Mouse (Mus musculus) intestine, postnatal 0 days (tissue): Measurements from ENCODE around the gene Helq. TPM values are rescaled to one million over a fixed set of nuclear protein-coding genes. Genes with fewer than 3 reads are reported as not detected.

ENCODE experiments used
- ATAC-seq: fragments of 200-750 bp; cut with Nextera tagmentation; 2 replicates; pipeline ENCODE4 v1.8.0; 2017; ENCODE audit warnings: mild to moderate bottlenecking, moderate TSS enrichment, moderate library complexity
- H3K27ac ChIP-seq: fragments of 300-500 bp; sonication (generic); 2 replicates; pipeline ENCODE4 v1.5.1; 2014; ENCODE audit warnings: mild to moderate bottlenecking, low read depth, low read length, moderate library complexity
- H3K27me3 ChIP-seq: fragments of 300-500 bp; sonication (generic); replicated peaks from 2 replicates; pipeline ENCODE4 v1.6.1; 2014; ENCODE audit warnings: low read length, mixed read lengths; ENCODE audit not compliant: control insufficient read depth, insufficient read depth
- H3K36me3 ChIP-seq: fragments of 300-500 bp; sonication (generic); 2 replicates; pipeline ENCODE4 v1.6.1; 2014; ENCODE audit warnings: mild to moderate bottlenecking, moderate library complexity; ENCODE audit not compliant: control insufficient read depth, insufficient read depth
- H3K4me1 ChIP-seq: fragments of 300-500 bp; sonication (generic); replicated peaks from 2 replicates; pipeline ENCODE4 v1.6.1; 2014; ENCODE audit warnings: antibody characterized with exemption, low read length, mixed read lengths; ENCODE audit not compliant: control insufficient read depth, insufficient read depth
- H3K4me2 ChIP-seq: fragments of 300-500 bp; sonication (generic); replicated peaks from 2 replicates; pipeline ENCODE4 v1.6.1; 2014; ENCODE audit warnings: low read depth, mild to moderate bottlenecking, moderate library complexity
- H3K4me3 ChIP-seq: fragments of 300-500 bp; sonication (generic); 2 replicates; pipeline ENCODE4 v1.5.1; 2014; ENCODE audit warnings: low read depth, low read length
- H3K9ac ChIP-seq: fragments of 300-500 bp; sonication (generic); 2 replicates; pipeline ENCODE4 v1.6.1; 2014; ENCODE audit warnings: mild to moderate bottlenecking, low read depth, low read length
- H3K9me3 ChIP-seq: fragments of 300-500 bp; sonication (generic); 2 replicates; pipeline ENCODE4 v1.6.1; 2016; ENCODE audit warnings: mixed run types; ENCODE audit not compliant: control insufficient read depth
- CTCF ChIP-seq: sonication (generic); IDR thresholded peaks from 2 replicates; pipeline ENCODE4 v1.5.1; 2016; ENCODE audit warnings: low read depth, mild to moderate bottlenecking, control low read depth, antibody characterized with exemption, moderate library complexity
- WGBS: fragments of 180-500 bp; shearing (Covaris S2); extraction: QIAGEN DNeasy Blood & Tissue Kit; methylation state at CpG from one replicate; pipeline ENCODE4 v1.1.7; 2014; 5-methylcytosine and 5-hydroxymethylcytosine counted together
- polyA plus RNA-seq: library from polyadenylated mRNA; unstranded; fragments of >200 nt; fragmentation: Nextera tagmentation; extraction: Ambion mirVana; gene quantifications from 2 replicates; pipeline ENCODE4 v1.2.1, GENCODE M21; 2015

Gene Helq
- polyA plus RNA-seq, result 6.7 and 7.4 TPM in 2 replicates

GRCm38 (mm10) chr5:100798165-100798860 is at the start of gene Helq, which contains the start of gene Mrps18c:
Gene Helq, minus strand, starts transcription at chr5:100798598.
Gene Mrps18c, plus strand, starts transcription at chr5:100798627.
- Histone ChIP-seq H3K4me1 (no peaks in the 10 kb centered on the region), H3K9me3 (no peaks in the 10 kb centered on the region), H3K4me3 (peak within 1 kb of the TSS; percentile 75), H3K4me2 (peak within 1 kb of the TSS; percentile 99), H3K27me3 (no peaks in the 10 kb centered on the region), H3K36me3 (peaks cover 28% of the 10 kb centered on the region), H3K27ac (peak within 1 kb of the TSS; percentile 3; the same call in 1 of the 2 replicates), H3K9ac (peak within 1 kb of the TSS; percentile 55)
- peak; percentile 95 for ATAC-seq
- under 1% methylated on average over 67 of the region's 67 CpGs for WGBS
- no peak for TF ChIP-seq CTCF

- H3K4me1 ChIP-seq, result no peaks in the 10 kb centered on the region
- no peaks in the 10 kb centered on the region for H3K9me3 ChIP-seq
- 3% methylated on average over 2 of the region's 2 CpGs for WGBS
- no peaks in the 10 kb centered on the region for H3K36me3 ChIP-seq
- H3K9ac ChIP-seq, result peak overlapping the region; percentile 78
- H3K4me2 ChIP-seq, result peak overlapping the region; percentile 92
- peak overlapping the region; percentile 70 for H3K4me3 ChIP-seq
- ATAC-seq, result no peak
- no peaks in the 10 kb centered on the region for H3K27me3 ChIP-seq
- TF ChIP-seq CTCF, result no peak
- H3K27ac ChIP-seq, result peak overlapping the region; percentile 95
These were observed 48.7 kb upstream of the Helq start for GRCm38 (mm10) chr5:100847143-100847542.

DNA sequence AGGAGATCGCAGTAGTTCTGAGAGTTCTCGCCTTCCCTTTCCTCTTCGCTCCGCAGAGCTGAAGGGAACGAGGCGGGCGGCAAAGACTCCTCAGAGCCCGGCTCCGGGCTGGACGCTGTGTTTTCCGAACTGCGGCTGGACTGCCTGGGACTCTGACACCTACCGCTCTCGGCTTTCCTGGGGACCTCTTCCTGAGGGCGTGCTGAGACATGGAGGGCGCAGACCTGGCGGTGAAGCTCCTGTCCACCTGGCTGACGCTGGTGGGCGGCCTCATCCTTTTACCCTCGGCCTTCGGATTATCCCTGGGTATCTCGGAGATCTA is 48.2 kb upstream of the Helq start:
- no peak for TF ChIP-seq CTCF
- under 1% methylated on average over 22 of the region's 22 CpGs for WGBS
- no peaks in the 10 kb centered on the region for H3K27me3 ChIP-seq
- peak overlapping the region; percentile 92 for H3K4me2 ChIP-seq
- peak overlapping the region; percentile 78 for H3K9ac ChIP-seq
- no peak; the same call in none of the 2 replicates for ATAC-seq
- H3K4me3 ChIP-seq, result peak overlapping the region; percentile 70
- H3K36me3 ChIP-seq, result peaks cover 5% of the 10 kb centered on the region; the same call in 1 of the 2 replicates
- no peaks in the 10 kb centered on the region for H3K9me3 ChIP-seq
- peak overlapping the region; percentile 95 for H3K27ac ChIP-seq
- H3K4me1 ChIP-seq, result no peaks in the 10 kb centered on the region

GRCm38 (mm10) chr5:100845848-100846598 is 47.6 kb upstream of the Helq start:
- Histone ChIP-seq H3K27me3 (no peaks in the 10 kb centered on the region), H3K4me1 (no peaks in the 10 kb centered on the region), H3K4me3 (peak overlapping the region; percentile 70), H3K4me2 (peak overlapping the region; percentile 92), H3K36me3 (peaks cover 5% of the 10 kb centered on the region; the same call in 1 of the 2 replicates), H3K9ac (peak overlapping the region; percentile 78), H3K9me3 (no peaks in the 10 kb centered on the region), H3K27ac (peak overlapping the region; percentile 95)
- peak; percentile 85 for ATAC-seq
- TF ChIP-seq CTCF, result no peak
- under 1% methylated on average over 52 of the region's 52 CpGs for WGBS

- Histone ChIP-seq H3K9ac (peak within 1 kb of the TSS; percentile 78), H3K4me3 (peak within 1 kb of the TSS; percentile 70), H3K27me3 (no peaks in the 10 kb centered on the region), H3K9me3 (no peaks in the 10 kb centered on the region), H3K36me3 (peaks cover 5% of the 10 kb centered on the region; the same call in 1 of the 2 replicates), H3K4me1 (no peaks in the 10 kb centered on the region), H3K4me2 (peak within 1 kb of the TSS; percentile 92), H3K27ac (peak within 1 kb of the TSS; percentile 95)
- WGBS, result under 1% methylated on average over 16 of the region's 16 CpGs
- TF ChIP-seq CTCF, result no peak
- ATAC-seq, result no peak
These were observed 47.1 kb upstream of the Helq start, which contains the start of gene Gpat3 for GRCm38 (mm10) chr5:100845485-100845847. Gene Gpat3, plus strand, starts transcription at chr5:100845713.

- whole genome bisulfite sequencing, result 51% methylated on average over 3 of the region's 3 CpGs
- peaks cover 5% of the 10 kb centered on the region; the same call in 1 of the 2 replicates for H3K36me3 ChIP-seq
- no peak for ATAC-seq
- peak overlapping the region; percentile 92; the same call in 1 of the 2 replicates for H3K4me2 ChIP-seq
- no peaks in the 10 kb centered on the region for H3K27me3 ChIP-seq
- H3K9me3 ChIP-seq, result no peaks in the 10 kb centered on the region
- H3K9ac ChIP-seq, result no peak overlapping the region
- TF ChIP-seq CTCF, result no peak
- no peak overlapping the region for H3K27ac ChIP-seq
- H3K4me3 ChIP-seq, result peak overlapping the region; percentile 70; the same call in 1 of the 2 replicates
- H3K4me1 ChIP-seq, result no peaks in the 10 kb centered on the region
These were observed 46.1 kb upstream of the Helq start for GRCm38 (mm10) chr5:100844485-100844884.
